Mouse (Mus musculus): ENCODE measurements around the gene Selp. TPM values are rescaled to one million over a fixed set of nuclear protein-coding genes. Genes with fewer than 3 reads are reported as not detected.

Selp gene
- total and polyA plus RNA-seq, 3 experiments, result not detected

DNA sequence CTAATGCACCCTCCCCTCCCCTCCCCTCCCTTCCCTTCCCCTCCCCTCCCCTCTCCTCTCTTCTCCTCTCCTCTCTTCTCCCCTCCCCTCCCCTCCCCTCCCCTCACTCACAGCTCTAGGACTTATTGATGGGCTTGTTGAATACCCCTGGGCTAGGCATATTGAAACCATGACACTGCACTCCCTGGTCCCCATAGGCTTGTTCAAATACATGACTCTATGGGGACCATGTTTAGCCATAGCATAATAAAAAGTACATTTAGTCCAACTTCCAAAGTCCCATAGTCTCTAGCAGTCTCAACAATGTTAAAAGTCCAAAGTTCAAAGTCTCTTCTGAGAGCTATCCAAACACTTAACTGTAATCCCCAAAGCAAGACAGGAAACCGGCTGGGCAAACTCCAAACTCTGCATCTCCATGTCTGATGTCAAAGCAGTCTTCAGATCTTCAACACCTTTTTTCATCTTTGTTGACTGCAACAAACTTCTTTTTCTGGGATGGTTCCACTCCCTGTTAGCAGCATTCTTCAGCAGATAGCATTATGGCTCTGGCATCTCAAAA is 72.0 kb downstream of the Selp start:
- Histone ChIP-seq H3K9ac (ENCODE audit: control insufficient read depth, low read depth, low read length, poor library complexity, severe bottlenecking) (no peak overlapping the region), H3K27ac (ENCODE audit: control insufficient read depth, low read depth, low read length) (no peak overlapping the region), H3K27me3 (ENCODE audit: control insufficient read depth in 1 of 2, insufficient read depth in 2 of 2, low read length in 2 of 2) (peaks cover 0 to 1% of the 10 kb centered on the region in 2 experiments; a peak in 2 of 4 replicates), H3K4me3 (ENCODE audit: control insufficient read depth in 1 of 2, insufficient read depth in 1 of 2, low read depth in 2 of 2, low read length in 2 of 2) (no peak overlapping the region), H3K79me2 (ENCODE audit: control insufficient read depth, insufficient read depth, low read length, poor library complexity) (no peaks in the 10 kb centered on the region), H3K9me3 (replicated peaks; ENCODE audit: insufficient read depth, low read length) (no peaks in the 10 kb centered on the region), H3K4me1 (ENCODE audit: control insufficient read depth in 1 of 2, insufficient read depth in 2 of 2, low read length in 2 of 2) (no peaks in the 10 kb centered on the region), H3K36me3 (ENCODE audit: control insufficient read depth in 1 of 2, insufficient read depth in 2 of 2, low read length in 2 of 2) (no peaks in the 10 kb centered on the region)
- no peak for DNase-seq (ENCODE audit: low read depth, low spot score)
- TF ChIP-seq ZMIZ1 (IDR thresholded peaks at IDR 0.05; ENCODE audit: low read depth, low read length) (no peak), TBP (IDR thresholded peaks at IDR 0.05; ENCODE audit: low read depth, low read length) (no peak), USF2 (IDR thresholded peaks at IDR 0.05; ENCODE audit: borderline replicate concordance in 1 of 2, insufficient read depth in 1 of 2, low read depth in 1 of 2, low read length in 2 of 2) (no peak), MEF2A (IDR thresholded peaks at IDR 0.05; ENCODE audit: extremely low read depth, insufficient replicate concordance, low read depth, low read length, poor library complexity, severe bottlenecking) (no peak), GATA1 (IDR thresholded peaks at IDR 0.05; ENCODE audit: low read depth, low read length) (no peak), TCF12 (IDR thresholded peaks at IDR 0.05; ENCODE audit: low read depth, low read length) (no peak), BHLHE40 (IDR thresholded peaks at IDR 0.05; ENCODE audit: borderline replicate concordance, low read depth, low read length) (no peak)

DNA sequence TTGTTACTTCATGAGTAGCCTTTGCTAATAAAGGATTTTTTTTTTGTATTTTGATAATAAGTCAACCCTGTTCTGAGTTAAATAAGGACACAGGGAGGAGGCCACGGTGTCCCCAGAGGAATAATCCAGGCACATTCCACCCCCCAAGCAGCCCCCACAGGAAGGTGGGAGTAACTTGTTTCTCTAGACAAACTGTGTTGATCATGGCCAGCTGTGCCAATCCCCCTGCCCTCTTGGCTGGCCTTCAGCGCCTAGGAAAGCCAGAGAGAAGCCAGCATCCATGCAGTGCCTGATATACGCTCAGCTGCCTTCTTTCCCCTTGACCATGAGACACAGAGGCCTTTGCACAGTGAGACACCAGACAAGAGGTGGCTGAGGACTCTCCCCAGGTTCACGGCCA is 84.5 kb downstream of the Selp start:
- H3K79me2 ChIP-seq (ENCODE audit: control insufficient read depth, insufficient read depth, low read length, poor library complexity), result no peaks in the 10 kb centered on the region
- H3K36me3 ChIP-seq (ENCODE audit: control insufficient read depth in 1 of 2, insufficient read depth in 2 of 2, low read length in 2 of 2), result no peaks in the 10 kb centered on the region
- H3K9me3 ChIP-seq (replicated peaks; ENCODE audit: insufficient read depth, low read length), result no peaks in the 10 kb centered on the region
- no peaks in the 10 kb centered on the region for H3K4me1 ChIP-seq (ENCODE audit: control insufficient read depth in 1 of 2, insufficient read depth in 2 of 2, low read length in 2 of 2)
- no peak overlapping the region for H3K4me3 ChIP-seq (ENCODE audit: control insufficient read depth in 1 of 2, insufficient read depth in 1 of 2, low read depth in 2 of 2, low read length in 2 of 2)
- peaks cover 0 to 3% of the 10 kb centered on the region in 2 experiments; a peak in 3 of 4 replicates for H3K27me3 ChIP-seq (ENCODE audit: control insufficient read depth in 1 of 2, insufficient read depth in 2 of 2, low read length in 2 of 2)
- TF ChIP-seq GATA1 (IDR thresholded peaks at IDR 0.05; ENCODE audit: low read depth, low read length) (no peak), SIN3A (IDR thresholded peaks at IDR 0.05; ENCODE audit: low read length) (no peak), MAZ (IDR thresholded peaks at IDR 0.05; ENCODE audit: low read depth, low read length) (no peak), UBTF (IDR thresholded peaks at IDR 0.05; ENCODE audit: borderline replicate concordance, insufficient read depth, low read depth, low read length) (no peak), MYC (IDR thresholded peaks at IDR 0.05; ENCODE audit: low read depth, low read length) (no peak), ETS1 (IDR thresholded peaks at IDR 0.05; ENCODE audit: low read depth, low read length) (no peak), ZKSCAN1 (IDR thresholded peaks at IDR 0.05; ENCODE audit: low read depth, low read length) (no peak), CHD1 (IDR thresholded peaks at IDR 0.05; ENCODE audit: low read depth, low read length) (no peak), POLR2A (IDR thresholded peaks at IDR 0.05; ENCODE audit: control insufficient read depth in 1 of 2, insufficient read depth in 1 of 2, low read depth in 1 of 2, low read length in 2 of 2, poor library complexity in 1 of 2) (no peak), TAL1 (IDR thresholded peaks at IDR 0.05; ENCODE audit: low read length) (no peak), POLR2AphosphoS2 (IDR thresholded peaks at IDR 0.05; ENCODE audit: low read length) (no peak), USF2 (IDR thresholded peaks at IDR 0.05; ENCODE audit: borderline replicate concordance in 1 of 2, insufficient read depth in 1 of 2, low read depth in 1 of 2, low read length in 2 of 2) (no peak), SMC3 (IDR thresholded peaks at IDR 0.05; ENCODE audit: low read depth, low read length) (no peak)
- H3K27ac ChIP-seq (ENCODE audit: control insufficient read depth, low read depth, low read length), result no peak overlapping the region
- no peak overlapping the region for H3K9ac ChIP-seq (ENCODE audit: control insufficient read depth, low read depth, low read length, poor library complexity, severe bottlenecking)
- DNase-seq (ENCODE audit: low read depth, low spot score), result no peak

Other genes starting within 250 kb of the Selp start
- 11.0 and 12.2 TPM in 2 replicates for gene Scyl3, start 186.2 kb upstream of the Selp start, total RNA-seq (2012; rRNA removed)
- gene Scyl3, start 186.2 kb upstream of the Selp start, polyA plus RNA-seq (2012; ENCODE audit: insufficient read depth in 1 of 2, insufficient read length in 2 of 2, low read depth in 1 of 2, low replicate concordance in 2 of 2, missing spikeins in 1 of 2), result 10 to 100 TPM; 21.2 to 55.7 TPM
- 19.2 and 21.5 TPM in 2 replicates for gene BC055324, start 120.5 kb upstream of the Selp start, total RNA-seq (2012; rRNA removed)
- 10 to 100 TPM in 1 of 2 experiments, not detected in 1; 21.4 TPM for gene BC055324, start 120.5 kb upstream of the Selp start, polyA plus RNA-seq (2012; ENCODE audit: insufficient read depth in 1 of 2, insufficient read length in 2 of 2, low read depth in 1 of 2, low replicate concordance in 2 of 2, missing spikeins in 1 of 2)
- 6.9 and 7.1 TPM in 2 replicates for gene Mettl18, start 120.4 kb upstream of the Selp start, total RNA-seq (2012; rRNA removed)
- 1 to 10 TPM in 1 of 2 experiments, not detected in 1; 5.8 TPM for gene Mettl18, start 120.4 kb upstream of the Selp start, polyA plus RNA-seq (2012; ENCODE audit: insufficient read depth in 1 of 2, insufficient read length in 2 of 2, low read depth in 1 of 2, low replicate concordance in 2 of 2, missing spikeins in 1 of 2)
- not detected in 2 replicates for gene Sele, start 67.0 kb upstream of the Selp start, total RNA-seq (2012; rRNA removed)
- gene Sele, start 67.0 kb upstream of the Selp start, polyA plus RNA-seq (2012; ENCODE audit: insufficient read depth in 1 of 2, insufficient read length in 2 of 2, low read depth in 1 of 2, low replicate concordance in 2 of 2, missing spikeins in 1 of 2), result not detected
- gene Sell, start 53.3 kb upstream of the Selp start, total RNA-seq (2012; rRNA removed), result not detected in 2 replicates
- under 1 TPM in 1 of 2 experiments, not detected in 1; 0.04 TPM for gene Sell, start 53.3 kb upstream of the Selp start, polyA plus RNA-seq (2012; ENCODE audit: insufficient read depth in 1 of 2, insufficient read length in 2 of 2, low read depth in 1 of 2, low replicate concordance in 2 of 2, missing spikeins in 1 of 2)
- not detected in 2 replicates for gene F5, start 36.6 kb downstream of the Selp start, total RNA-seq (2012; rRNA removed)
- not detected for gene F5, start 36.6 kb downstream of the Selp start, polyA plus RNA-seq (2012; ENCODE audit: insufficient read depth in 1 of 2, insufficient read length in 2 of 2, low read depth in 1 of 2, low replicate concordance in 2 of 2, missing spikeins in 1 of 2)
- 9.7 TPM in 2 replicates for gene Slc19a2, start 133.8 kb downstream of the Selp start, total RNA-seq (2012; rRNA removed)
- gene Slc19a2, start 133.8 kb downstream of the Selp start, polyA plus RNA-seq (2012; ENCODE audit: insufficient read depth in 1 of 2, insufficient read length in 2 of 2, low read depth in 1 of 2, low replicate concordance in 2 of 2, missing spikeins in 1 of 2), result 10 to 100 TPM in 1 of 2 experiments, 1 to 10 TPM in 1; 9.0 to 54.2 TPM
- 11.0 and 13.0 TPM in 2 replicates for gene Ccdc181, start 160.3 kb downstream of the Selp start, total RNA-seq (2012; rRNA removed)
- gene Ccdc181, start 160.3 kb downstream of the Selp start, polyA plus RNA-seq (2012; ENCODE audit: insufficient read depth in 1 of 2, insufficient read length in 2 of 2, low read depth in 1 of 2, low replicate concordance in 2 of 2, missing spikeins in 1 of 2), result 10 to 100 TPM in 1 of 2 experiments, not detected in 1; 15.8 TPM
- gene Nme7, start 188.9 kb downstream of the Selp start, total RNA-seq (2012; rRNA removed), result 27.6 and 28.7 TPM in 2 replicates
- 10 to 100 TPM in 1 of 2 experiments, not detected in 1; 23.2 TPM for gene Nme7, start 188.9 kb downstream of the Selp start, polyA plus RNA-seq (2012; ENCODE audit: insufficient read depth in 1 of 2, insufficient read length in 2 of 2, low read depth in 1 of 2, low replicate concordance in 2 of 2, missing spikeins in 1 of 2)
- 14.1 and 18.2 TPM in 2 replicates for gene Blzf1, start 192.2 kb downstream of the Selp start, total RNA-seq (2012; rRNA removed)
- gene Blzf1, start 192.2 kb downstream of the Selp start, polyA plus RNA-seq (2012; ENCODE audit: insufficient read depth in 1 of 2, insufficient read length in 2 of 2, low read depth in 1 of 2, low replicate concordance in 2 of 2, missing spikeins in 1 of 2), result 10 to 100 TPM in 1 of 2 experiments, not detected in 1; 17.1 TPM

Data from MEL (cell line).